Mouse (Mus musculus) skeletal muscle tissue, adult 2 months (tissue): ENCODE data around the gene Gm9970.
"Not testable (repeated sequence)": the region's sequence is repeated elsewhere in the genome, so short reads cannot be mapped to it uniquely, and the experiment has no call there.

Source experiments
- DNase-seq: peaks from one replicate; pipeline ENCODE4 v3.0.0-alpha.2; 2012; ENCODE audit warnings: low read depth, low spot score

Gm9970 gene

DNA sequence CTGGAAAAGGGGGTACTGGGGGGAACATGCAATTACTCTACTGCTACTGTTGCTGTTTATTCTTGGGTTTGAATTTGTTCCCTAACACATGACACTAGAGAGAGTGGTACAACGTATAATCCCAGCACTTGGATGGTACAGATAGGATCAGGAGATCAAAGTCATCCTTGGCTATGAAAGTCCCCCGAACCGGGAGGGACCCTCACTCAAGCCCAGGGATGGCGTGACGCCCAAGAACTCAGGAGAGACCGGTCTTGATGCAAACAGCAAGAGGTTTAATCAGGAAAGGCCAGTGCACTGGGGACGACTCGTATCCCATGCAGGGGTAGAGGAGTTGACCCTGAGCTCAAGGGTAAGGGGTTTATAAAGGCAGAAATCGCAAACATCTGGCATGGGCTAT lies 18.3 kb downstream of the Gm9970 start:
- no peak for DNase-seq

DNA sequence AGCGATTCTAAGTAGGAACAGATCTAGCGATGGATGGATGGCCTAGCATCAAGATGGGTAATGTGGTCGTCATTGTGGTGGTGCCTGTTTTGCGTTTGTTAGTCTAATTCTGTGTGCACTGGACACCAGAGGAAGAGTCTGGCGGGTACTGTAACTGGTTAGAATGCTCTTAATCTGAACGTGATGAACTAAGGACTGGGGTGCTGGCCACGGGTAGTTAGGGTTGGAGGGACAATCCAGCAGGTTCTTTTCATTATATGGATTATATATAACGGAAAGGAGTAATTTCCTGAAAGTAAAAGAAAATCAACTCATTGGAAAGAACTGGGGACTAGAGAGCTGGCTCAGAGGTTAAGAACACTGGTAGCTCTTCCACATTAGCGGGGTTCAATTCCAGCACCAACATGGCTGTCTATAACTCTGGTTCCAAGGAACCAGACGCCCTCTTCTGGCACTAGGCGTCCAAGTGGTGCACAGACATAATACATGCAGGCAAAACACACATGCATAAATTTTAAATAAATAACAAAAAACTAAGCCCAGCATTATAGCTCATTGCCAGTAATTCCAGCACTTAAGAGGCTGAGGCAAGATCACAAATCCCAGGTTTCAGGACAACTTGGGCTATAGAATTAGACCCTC lies 19.6 kb downstream of the Gm9970 start:
- no peak for DNase-seq

DNA sequence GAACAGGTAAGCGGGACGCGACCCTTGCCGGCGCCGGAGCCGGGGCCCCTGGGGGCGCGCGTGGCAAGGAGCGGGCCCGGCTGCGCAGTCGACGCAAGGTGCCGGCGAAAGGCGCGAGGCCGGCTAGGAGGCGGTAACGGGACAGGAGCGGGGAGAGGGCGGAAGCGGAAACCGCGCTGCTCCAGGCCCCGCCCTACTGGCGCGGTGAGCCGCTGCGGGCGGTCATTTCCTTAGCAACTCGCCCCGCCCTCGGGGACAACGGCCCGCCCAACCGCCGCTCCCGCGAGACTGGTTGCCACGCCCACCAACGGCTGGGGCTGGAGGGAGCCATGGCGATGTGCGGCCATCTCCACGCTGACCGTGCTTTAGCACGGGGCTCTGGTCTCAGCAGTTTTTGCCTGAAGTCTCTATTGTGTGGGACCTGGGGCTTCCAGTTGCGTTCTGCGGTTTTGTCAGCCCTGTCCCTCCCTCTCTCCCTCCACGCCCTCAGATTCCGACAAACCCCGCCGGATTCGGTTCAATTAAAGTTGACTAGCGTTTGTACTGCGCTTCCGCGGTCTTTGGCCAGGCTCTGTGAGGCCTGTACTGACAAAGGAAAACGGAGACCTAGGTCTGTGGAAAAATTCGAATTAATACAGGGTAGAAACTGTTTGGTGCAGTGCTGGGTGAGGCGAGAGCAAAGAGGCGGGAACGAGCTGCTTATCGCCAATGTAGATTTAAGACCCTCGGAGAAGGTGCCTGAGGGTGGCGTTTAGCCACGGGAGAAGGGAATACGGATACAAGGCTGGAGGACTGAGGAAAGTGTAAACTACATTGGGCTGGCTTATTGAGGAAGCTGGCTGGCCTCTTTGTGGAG lies 20.4 kb downstream of the Gm9970 start, which contains the start of gene Ppm1g:
TSS of gene Ppm1g (minus strand) at position 240 of the 856 bp plus-strand sequence.
- peak; percentile 91 for DNase-seq

DNA sequence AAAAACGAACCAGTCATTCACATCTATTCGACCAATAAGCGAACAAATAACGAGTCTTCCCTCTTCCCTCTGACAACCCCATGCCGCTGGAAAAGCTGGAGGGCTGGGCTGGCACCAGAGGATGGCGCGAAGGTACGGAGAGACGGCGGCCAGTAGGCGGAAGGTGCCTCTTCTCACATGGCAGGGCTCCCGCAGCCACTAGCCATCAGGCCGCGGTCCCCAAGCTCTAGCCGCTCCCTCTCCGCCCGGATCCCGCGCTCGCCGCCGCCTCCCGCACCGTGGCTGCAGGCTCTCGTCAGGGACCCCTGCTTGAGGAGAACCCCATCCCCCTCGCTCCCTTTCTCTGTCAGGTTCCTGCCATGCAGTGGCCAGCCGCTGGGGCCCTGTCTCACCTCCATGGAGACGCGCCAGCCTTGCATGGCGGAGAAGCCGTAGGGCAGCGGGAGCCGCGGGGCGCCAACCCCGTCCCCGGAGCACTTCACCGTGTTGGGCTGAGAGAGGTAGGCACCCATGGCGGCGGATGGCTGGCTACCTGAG lies 21.1 kb downstream of the Gm9970 start:
- no peak for DNase-seq

DNA sequence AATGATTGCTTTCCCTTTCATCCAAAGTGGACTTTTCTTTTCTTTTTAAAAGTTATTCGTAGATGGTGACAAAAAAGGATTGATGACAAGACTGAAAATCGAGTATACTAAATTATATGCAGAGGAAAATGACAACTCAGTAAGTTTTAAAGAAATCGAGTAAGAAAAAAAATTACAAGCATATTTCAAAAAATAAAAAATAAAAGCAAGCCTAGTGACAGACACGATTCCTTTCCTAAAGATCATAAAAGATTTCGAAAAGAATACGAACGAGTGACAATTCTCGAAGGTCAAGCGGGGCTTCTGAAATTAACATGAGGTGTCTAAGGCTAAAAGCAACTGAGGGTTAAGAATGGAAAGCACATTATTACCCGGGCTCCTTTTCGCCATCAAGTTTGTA lies 21.6 kb downstream of the Gm9970 start:
- DNase-seq = no peak

DNA sequence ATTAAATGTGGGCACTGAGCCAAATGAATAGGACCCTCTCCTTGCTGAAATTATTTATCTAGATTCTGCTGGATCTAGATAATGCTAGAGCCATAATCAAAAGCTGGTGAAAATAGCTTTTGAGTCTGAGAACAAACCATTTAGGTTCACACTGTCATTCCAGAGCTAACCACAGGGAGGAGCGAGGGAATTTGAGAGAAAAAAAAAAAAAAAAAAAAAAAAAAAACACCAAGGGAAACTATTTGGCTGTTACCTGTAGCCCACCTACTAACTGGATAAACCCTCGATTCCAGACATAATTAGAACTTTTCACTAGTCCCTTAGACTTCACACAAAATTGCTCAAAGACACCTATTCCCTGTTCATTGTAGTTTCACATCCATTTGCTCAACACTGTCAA lies 22.0 kb downstream of the Gm9970 start:
- DNase-seq = no peak

DNA sequence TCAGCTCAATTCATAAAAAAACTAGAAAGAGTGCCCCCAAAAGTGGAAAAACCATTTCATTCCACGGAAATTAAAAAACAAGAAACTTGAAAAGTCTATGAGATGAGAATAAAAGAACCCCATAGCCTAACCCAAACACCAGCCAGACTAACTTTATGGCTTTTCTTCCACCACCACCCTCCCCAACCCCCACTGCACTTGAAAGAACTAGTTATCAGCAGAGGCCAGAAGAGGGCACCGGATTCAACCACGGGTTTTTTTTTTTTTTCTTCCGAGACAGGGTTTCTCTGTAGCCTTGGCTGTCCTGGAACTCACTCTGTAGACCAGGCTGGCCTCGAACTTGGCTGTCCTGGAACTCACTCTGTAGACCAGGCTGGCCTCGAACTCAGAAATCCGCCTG lies 22.7 kb downstream of the Gm9970 start:
- DNase-seq = no peak

DNA sequence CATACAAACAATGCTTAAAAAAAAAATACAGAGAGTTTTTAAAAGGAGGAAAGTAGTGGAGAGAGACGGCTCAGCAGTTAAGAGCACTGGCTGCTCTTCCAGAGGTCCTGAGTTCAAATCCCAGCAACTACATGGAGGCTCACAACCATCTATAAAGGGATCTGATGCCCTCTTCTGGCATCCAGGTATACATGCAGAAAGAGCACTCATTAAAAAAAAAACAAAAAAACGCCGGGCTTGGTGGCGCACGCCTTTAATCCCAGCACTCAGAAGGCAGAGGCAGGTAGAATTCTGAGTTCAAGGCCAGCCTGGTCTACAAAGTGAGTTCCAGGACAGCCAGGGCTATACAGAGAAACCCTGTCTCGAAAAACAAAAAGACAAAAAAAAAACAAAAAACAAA lies 24.5 kb downstream of the Gm9970 start:
- DNase-seq = not testable (repeated sequence)

DNA sequence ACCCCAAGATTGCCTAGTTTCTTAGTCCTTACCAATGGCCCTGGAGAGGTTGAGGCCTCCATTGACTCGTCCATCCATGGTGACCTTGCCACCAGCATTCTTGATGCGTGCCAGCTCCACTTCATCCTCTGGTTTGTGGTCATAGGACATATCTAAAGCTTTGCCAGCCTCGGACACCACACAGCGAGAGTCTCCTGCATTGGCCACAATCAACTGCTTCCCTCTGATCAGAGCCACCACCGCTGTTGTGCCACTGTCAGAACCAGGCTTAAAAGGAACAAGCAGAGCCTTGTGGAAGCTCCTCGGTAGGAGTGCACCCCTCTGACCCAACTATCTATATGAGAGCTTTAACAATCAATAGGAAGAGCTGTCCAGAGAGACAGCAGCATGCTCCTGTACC lies 36.6 kb downstream of the Gm9970 start:
- no peak for DNase-seq

DNA sequence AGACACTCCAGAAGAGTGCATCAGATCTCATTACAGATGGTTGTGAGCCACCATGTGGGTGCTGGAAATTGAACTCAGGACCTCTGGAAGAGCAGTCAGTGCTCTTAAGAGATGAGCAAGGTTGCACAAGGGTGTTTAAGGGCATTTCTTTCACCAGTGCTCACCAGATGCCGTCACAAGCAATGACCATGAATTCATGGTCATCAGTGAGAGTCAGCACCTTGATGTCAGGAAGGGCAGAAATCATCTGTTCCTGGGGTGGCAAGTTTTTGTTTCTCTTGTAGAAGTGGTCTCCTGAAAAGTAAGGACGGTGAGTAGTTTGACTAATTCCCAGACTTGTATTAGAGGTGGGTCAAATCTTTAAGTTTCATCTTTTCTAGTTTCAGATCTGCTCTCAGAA lies 37.2 kb downstream of the Gm9970 start:
- DNase-seq = no peak

DNA sequence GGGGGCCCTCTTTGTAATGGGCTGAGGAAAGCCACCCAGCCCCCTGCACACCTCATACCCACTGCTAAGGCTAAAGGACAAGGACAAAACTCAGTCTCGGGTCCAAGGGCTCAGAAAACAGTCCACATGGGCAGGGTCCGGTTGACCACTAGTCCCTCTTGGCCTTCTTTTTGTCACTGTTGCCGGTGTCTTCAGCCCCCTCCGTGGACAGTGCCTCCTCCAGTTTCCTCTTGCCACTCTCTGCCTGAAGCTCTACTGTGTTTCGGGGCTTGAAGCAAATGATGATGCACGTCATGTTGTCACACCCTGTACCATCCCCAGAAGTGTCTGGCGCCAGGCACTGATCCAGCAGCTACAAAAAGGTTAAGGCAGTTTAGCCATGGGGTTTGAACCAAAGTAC lies 38.1 kb downstream of the Gm9970 start:
- DNase-seq = no peak

DNA sequence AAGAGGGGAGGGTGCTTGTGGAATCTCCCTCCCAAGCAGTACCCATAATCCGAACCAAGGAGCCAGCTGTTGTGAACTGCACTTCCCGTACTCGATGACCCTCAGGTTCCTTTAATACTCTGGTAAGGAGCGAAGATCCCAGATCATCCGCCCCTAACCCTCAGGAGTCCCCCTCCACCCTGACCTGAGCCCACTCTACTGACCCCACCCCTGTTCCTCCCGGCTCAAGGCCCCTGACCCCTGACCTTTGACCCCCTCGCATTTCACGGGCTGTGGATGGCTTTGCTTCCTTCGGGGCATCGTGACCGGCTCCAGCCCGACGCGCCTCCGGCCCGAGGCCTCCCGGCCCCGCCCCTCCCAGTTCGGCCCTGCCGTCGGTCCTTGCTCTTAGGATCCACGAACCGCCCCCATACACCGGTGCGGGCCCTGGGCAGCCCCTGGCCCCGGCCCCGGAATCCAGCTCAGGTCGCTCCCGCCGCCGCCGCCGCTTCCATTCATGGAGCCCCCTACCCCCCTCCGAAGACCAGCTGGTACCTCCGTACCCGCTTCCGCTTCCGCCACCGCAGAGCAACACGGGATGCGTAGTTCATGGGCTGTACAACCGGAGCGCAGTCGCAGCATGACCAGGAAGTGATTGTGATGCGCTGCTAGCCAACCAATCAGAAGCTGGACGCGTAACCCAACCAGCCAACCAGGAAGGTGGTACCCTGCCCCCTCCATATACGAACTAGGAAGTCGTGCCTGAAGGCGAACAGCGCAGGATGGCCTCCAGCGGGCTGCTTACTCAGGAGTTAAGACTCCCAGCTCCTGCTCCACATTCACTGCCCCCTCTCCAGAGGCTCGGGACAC lies 39.1 kb downstream of the Gm9970 start, which contains the start of gene Zfp513:
TSS of gene Zfp513 (minus strand) at position 562 of the 849 bp plus-strand sequence.
- DNase-seq = peak; percentile 99

DNA sequence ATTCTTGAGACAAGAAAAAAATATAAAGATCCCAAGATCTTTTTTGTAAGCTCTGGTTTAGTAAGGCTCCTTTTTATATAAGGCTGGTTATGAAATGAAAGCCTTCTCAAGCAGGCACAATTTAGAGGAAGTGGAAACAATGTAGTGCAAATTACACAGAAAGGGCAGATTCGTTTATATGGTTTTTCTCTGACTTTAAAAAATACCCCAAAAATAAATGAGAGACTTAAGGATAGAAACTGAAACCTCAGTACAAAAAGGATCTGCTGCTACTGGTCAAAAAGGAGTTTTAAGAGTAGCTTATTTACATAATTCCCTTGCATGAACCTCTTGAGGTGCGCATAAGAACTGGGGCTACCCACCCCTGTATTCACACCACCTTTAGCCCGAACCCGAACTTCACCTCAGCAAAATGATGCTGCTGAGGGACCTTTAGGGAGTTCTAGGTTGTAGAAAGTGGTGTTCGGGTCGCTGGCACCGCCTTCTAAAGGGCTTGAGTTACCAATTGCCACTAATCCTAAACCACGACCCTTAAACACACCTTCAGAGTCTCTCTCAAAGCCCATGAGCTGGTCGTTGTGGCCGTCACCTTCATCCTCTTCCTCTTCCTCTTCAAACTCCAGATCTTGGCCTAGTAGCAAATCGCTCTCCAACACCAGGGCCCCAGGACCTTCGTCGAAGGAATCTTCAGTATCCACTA lies 39.8 kb downstream of the Gm9970 start:
- DNase-seq = no peak

DNA sequence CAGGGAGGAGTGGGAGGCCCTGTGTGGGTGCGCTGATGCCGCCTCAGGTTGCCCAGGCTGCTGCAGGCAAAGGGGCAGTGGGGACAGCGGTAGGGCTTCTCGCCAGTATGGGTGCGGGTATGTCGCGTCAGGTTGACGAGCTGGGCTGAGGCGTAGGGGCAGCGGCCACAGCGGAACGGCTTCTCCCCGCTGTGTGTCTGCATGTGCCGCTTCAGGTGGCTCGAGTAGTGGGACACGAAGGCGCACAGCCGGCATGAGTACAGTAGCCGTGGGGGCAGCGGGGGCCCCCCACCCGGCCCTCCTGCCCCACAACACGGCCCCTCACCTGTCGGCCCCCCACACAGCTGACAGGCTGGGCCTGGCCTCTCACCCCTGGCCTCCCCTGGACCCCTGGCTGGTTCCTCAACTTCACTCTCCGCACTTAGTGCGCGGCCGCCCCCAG lies 40.7 kb downstream of the Gm9970 start:
- DNase-seq = no peak

DNA sequence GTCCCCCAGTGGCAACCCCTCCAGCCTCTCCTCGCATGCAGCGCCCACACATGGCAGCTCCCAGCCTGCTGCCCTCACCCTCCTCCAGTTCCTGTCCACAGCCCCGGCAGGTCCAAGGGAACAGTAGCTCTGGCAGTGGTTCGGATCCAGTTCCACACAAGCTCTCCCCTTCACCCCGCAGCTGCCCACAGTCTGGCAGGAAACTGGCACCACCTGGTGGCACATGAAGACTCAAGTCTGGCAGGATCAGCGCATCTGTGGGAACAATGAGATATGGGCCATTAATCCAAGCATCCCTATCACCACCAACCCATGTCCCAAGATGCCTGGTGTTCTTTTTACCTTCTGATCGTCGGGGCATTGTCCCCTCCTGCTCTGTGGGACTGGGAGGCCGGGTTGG lies 41.1 kb downstream of the Gm9970 start:
- DNase-seq = no peak

DNA sequence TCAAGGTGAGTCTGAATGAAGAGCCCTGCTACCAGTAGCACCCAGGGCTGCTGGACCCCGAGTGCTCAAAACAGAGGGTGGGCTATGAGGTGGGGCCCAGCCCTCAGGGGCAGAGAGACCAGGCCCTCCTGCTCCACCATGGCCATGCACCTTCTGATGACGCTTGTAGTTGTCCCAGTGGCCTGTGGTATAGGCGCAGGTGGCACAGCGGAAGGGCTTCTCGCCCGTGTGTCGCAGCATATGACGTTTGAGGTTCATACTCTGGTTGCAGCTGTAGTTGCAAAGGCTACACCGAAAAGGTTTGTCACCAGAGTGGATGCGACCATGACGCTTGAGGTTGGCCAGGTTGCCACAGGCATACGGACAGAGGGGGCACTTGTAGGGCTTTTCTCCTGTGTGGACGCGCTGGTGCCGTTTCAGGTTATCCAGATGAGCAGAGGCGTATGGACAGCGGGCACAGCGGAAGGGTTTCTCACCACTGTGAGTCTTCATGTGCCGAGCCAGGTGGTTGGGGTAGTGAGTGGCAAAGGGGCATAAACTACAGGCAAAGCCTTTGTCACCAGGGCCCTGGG lies 41.6 kb downstream of the Gm9970 start:
- no peak for DNase-seq

DNA sequence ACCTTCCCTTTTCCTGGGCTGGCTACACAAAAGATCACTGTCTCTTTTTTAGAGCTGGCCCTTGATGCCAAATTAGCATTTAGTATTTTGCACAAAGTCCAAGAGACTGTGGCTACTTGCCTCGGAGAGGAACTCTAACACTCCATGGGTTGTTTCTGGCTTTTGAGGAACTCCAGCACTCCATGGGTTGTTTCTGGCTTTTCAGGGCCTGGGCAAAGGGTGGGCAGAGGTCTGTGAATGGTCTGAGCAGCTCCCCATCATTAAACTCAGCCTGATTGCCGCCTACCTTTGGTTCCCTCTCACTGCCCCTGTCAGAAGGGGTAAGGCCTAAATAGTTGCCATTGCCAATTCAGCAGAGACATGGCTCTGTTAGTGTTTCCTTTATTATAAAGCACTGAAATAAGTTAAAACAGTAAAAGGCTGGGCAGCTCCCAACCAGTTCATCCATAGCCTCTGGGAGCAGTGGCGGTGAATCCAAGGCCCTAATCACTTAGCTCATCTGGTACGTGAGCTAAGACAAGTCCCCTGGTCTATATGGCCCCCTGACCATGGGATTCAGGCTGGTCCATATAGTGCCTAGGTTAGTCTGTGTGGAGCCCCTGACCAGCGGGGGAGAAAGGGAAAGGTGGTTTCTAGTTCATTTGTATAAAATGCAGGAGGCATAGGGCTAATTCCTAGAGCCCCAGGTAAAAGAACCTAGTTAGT lies 42.3 kb downstream of the Gm9970 start:
- DNase-seq = no peak

DNA sequence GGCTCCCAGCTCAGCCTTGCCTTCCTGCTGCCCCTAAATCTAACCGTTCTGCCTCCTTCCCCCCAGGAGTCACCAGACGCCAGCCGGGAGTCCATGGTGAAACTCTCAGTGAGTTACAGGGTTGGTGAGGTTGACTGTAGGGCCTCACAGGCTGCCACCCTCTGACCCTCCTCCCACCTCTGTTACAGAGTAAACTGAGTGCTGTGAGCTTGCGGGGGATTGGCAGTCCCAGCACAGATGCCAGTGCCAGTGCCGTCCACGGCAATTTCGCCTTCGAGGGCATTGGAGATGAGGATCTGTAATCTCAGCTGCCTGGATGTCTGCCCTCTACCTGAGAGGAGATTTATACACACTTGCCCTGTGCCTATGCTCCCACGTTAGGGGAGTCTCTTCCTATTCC lies 42.9 kb downstream of the Gm9970 start:
- no peak for DNase-seq

DNA sequence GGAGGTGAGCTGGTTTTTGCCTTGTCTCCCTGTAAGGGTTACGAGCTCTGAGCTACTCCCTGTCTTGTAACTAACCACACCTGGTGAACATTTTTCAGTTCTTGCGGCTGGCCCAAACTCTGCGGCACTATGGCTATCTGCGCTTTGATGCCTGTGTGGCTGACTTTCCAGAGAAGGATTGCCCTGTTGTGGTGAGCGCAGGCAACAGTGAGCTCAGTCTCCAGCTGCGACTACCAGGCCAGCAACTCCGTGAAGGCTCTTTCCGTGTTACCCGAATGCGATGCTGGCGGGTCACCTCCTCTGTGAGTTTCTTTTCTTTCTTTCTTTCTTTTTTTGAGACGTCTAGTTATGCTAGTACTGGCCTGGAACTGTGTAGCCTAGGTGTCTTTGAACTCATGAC lies 44.0 kb downstream of the Gm9970 start:
- DNase-seq = no peak

DNA sequence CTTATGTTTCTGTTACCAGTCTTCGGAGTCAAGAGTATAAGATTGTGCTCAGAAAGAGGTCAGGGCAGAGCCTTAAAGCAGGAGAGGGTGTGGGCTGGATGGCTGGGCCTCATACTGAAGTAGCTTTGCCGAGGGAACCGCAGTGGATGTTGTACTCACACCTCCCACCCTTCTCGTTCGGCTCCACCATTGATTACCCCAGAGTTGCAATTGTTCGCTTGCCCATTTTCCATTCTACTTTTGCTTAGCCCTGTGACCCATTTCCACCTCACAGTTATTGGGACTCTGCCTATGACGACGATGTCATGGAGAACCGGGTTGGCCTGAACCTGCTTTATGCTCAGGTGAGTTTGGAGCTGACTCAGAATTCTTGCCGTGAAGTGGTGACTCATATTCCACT lies 44.8 kb downstream of the Gm9970 start:
- no peak for DNase-seq
